Mouse (Mus musculus) spleen, adult 2 months (tissue): ENCODE results near the gene Snx29. TPM values are rescaled to one million over a fixed set of nuclear protein-coding genes. Genes with fewer than 3 reads are reported as not detected.

Experiments used
- DNase-seq, 2 experiments: peaks; one replicate each; pipeline versions ENCODE4 v3.0.0 to v3.0.0-alpha.2; 2012 to 2021; ENCODE audit warnings: low spot score in 2 of 2, low read depth in 1 of 2
- H3K27ac ChIP-seq: fragments of 200-500 bp; 2 replicates; pipeline ENCODE4 v1.5.1; 2012; ENCODE audit warnings: low read length, inconsistent platforms; ENCODE audit not compliant: insufficient read depth
- H3K27me3 ChIP-seq: fragments of 200-500 bp; 2 replicates; pipeline ENCODE4 v1.6.1; 2012; ENCODE audit warnings: mild to moderate bottlenecking, moderate library complexity, low read length, inconsistent platforms; ENCODE audit not compliant: control insufficient read depth, insufficient read depth
- H3K36me3 ChIP-seq: fragments of 200-500 bp; 2 replicates; pipeline ENCODE4 v1.6.1; 2012; ENCODE audit warnings: mild to moderate bottlenecking, low read length, inconsistent platforms; ENCODE audit not compliant: control insufficient read depth, insufficient read depth
- H3K4me1 ChIP-seq: fragments of 200-500 bp; 2 replicates; pipeline ENCODE4 v1.6.1; 2011; ENCODE audit warnings: inconsistent platforms; ENCODE audit not compliant: control insufficient read depth, insufficient read depth, insufficient read length
- H3K4me3 ChIP-seq: fragments of 200-500 bp; 2 replicates; pipeline ENCODE4 v1.5.1; 2011; ENCODE audit warnings: mild to moderate bottlenecking, inconsistent platforms; ENCODE audit not compliant: insufficient read depth, insufficient read length; ENCODE audit errors: extremely low read depth
- CTCF ChIP-seq: fragments of 200-500 bp; IDR thresholded peaks from 2 replicates; pipeline ENCODE4 v1.5.1; 2011; ENCODE audit warnings: mild to moderate bottlenecking, inconsistent platforms; ENCODE audit not compliant: insufficient read depth, insufficient read length, insufficient replicate concordance; ENCODE audit errors: extremely low read depth
- POLR2A ChIP-seq: fragments of 200-500 bp; IDR thresholded peaks from 2 replicates; pipeline ENCODE4 v1.6.1; 2011; ENCODE audit warnings: low read depth, low read length, inconsistent platforms
- WGBS: fragments of 180-500 bp; shearing (Covaris S2); methylation state at CpG from one replicate; pipeline ENCODE4 v1.1.7; 2018; 5-methylcytosine and 5-hydroxymethylcytosine counted together
- polyA plus RNA-seq: library from polyadenylated mRNA; depleted of rRNA; stranded (reverse); fragments of >200 nt; gene quantifications from 2 replicates; pipeline ENCODE4 v1.2.3, GENCODE M21; 2012

Gene Snx29
- polyA plus RNA-seq, 1 experiment: 13.6 TPM

DNA sequence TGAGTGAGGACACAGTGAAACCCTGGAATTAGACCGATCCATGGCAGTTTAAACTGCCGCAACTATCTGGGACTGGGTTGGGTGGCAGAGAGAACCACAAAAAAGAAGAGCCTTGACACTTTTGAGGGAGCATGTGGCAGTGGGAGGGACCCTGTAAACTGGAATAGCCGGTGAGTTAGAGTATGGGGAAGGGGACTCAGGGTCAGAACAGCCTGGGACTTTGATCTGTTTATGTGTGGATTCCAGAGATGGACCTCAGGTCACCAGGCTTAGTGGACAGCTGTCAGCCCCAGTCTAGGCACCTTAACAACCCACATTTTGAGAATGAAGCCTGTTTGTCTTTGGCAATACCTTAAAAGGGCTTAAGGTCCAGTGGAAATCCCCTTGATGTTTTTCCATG is 215.5 kb downstream of the Snx29 start:
- H3K27me3 ChIP-seq: no peaks in the 10 kb centered on the region
- H3K36me3 ChIP-seq: peaks cover 7% of the 10 kb centered on the region
- TF ChIP-seq POLR2A: no peak
- no peak for TF ChIP-seq CTCF
- WGBS: 84% methylated on average over 3 of the region's 3 CpGs
- H3K4me1 ChIP-seq: no peaks in the 10 kb centered on the region
- no peak overlapping the region for H3K4me3 ChIP-seq
- H3K27ac ChIP-seq: no peak overlapping the region
- no peak for DNase-seq

DNA sequence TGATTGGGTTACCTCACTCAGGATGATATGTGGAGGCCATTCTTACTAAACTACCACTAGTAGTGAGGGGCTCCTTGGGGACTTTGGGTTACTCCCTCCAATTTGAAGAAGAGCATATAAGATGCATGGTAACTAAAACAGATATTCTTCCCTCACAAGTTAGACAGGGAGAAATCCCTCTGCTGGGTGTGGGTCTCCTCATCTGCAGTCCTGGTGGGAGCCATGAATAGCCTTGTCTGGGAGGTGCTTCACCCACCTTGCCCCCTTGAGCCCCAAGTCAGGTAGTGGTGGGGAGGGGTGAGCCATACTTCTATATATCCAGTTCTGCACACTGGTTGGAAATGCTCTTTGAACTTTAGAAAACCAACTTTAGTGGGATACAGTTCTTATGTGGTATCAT is 218.3 kb downstream of the Snx29 start:
- no peak overlapping the region for H3K27ac ChIP-seq
- H3K27me3 ChIP-seq: no peaks in the 10 kb centered on the region
- TF ChIP-seq POLR2A (no peak), CTCF (no peak)
- H3K4me1 ChIP-seq: no peaks in the 10 kb centered on the region
- no peak overlapping the region for H3K4me3 ChIP-seq
- no peak for DNase-seq
- peaks cover 2% of the 10 kb centered on the region for H3K36me3 ChIP-seq

GRCm38 (mm10) chr16:11541769-11542168 is 219.1 kb downstream of the Snx29 start:
- H3K27ac ChIP-seq: no peak overlapping the region
- WGBS: 97% methylated on average over 7 of the region's 7 CpGs
- H3K27me3 ChIP-seq: no peaks in the 10 kb centered on the region
- DNase-seq: no peak
- H3K4me1 ChIP-seq: no peaks in the 10 kb centered on the region
- peaks cover 2% of the 10 kb centered on the region for H3K36me3 ChIP-seq
- H3K4me3 ChIP-seq: no peak overlapping the region
- TF ChIP-seq CTCF (no peak), POLR2A (no peak)

- H3K36me3 ChIP-seq: no peaks in the 10 kb centered on the region; the same call in 1 of the 2 replicates
- no peak overlapping the region for H3K4me3 ChIP-seq
- TF ChIP-seq POLR2A (no peak), CTCF (no peak)
- no peaks in the 10 kb centered on the region for H3K27me3 ChIP-seq
- no peak overlapping the region for H3K27ac ChIP-seq
- 84% methylated on average over 8 of the region's 8 CpGs for WGBS
- H3K4me1 ChIP-seq: no peaks in the 10 kb centered on the region
- no peak for DNase-seq
Observed at GRCm38 (mm10) chr16:11550043-11550725, 227.5 kb downstream of the Snx29 start.

GRCm38 (mm10) chr16:11561714-11562113 is 239.0 kb downstream of the Snx29 start:
- 87% methylated on average over 2 of the region's 2 CpGs for WGBS
- H3K36me3 ChIP-seq: no peaks in the 10 kb centered on the region; the same call in 1 of the 2 replicates

DNA sequence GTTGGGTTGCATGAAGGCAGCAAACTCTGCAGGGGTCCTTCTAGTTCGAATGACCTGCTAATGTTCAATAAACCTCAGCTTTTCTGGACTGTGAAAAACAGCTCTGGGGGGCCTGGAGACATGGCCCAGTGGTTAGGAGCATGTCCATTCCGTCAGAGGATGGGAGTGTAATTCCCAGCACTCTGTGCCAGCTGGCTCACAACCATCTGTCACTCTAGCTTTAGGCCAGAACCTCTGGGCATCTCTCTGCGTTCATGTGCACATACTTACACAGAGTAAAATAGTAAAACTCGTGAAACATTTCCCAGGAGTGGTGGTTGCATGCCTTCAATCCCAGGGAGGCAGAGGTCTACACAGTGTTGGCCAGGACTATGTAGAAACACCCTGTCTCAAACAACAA is 241.1 kb downstream of the Snx29 start:
- H3K27me3 ChIP-seq: no peaks in the 10 kb centered on the region
- no peak overlapping the region for H3K27ac ChIP-seq
- no peak overlapping the region for H3K4me3 ChIP-seq
- 81% methylated on average over 4 of the region's 4 CpGs for WGBS
- no peak for DNase-seq
- no peaks in the 10 kb centered on the region; the same call in 1 of the 2 replicates for H3K36me3 ChIP-seq
- H3K4me1 ChIP-seq: peaks cover 8% of the 10 kb centered on the region; the same call in 1 of the 2 replicates
- TF ChIP-seq POLR2A (no peak), CTCF (no peak)

More at GRCm38 (mm10) chr16:11561714-11562113, 239.0 kb downstream of the Snx29 start:
- no peak for TF ChIP-seq POLR2A
- Histone ChIP-seq H3K27me3 (no peaks in the 10 kb centered on the region), H3K4me1 (peaks cover 8% of the 10 kb centered on the region; the same call in 1 of the 2 replicates), H3K27ac (no peak overlapping the region), H3K4me3 (no peak overlapping the region)
- no peak for DNase-seq

DNA sequence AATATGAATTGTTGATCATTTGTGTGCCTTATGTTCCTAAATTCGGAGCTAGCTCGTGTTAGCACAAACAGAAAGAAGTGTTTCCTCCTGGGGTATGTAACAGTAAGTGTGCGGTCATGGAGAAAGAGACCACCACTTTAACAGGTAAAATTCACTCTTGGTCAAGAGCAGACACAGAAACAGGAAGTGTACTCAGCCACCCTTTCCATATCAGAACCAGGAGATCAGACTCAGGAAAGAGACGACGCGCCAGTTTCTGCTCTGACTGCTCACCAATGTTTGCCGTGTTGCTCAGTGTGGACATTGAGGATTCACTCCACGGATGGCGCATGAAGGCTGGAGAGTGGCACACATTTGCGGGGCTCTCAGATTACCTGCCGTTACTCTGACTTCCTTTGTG is 242.4 kb downstream of the Snx29 start:
- H3K36me3 ChIP-seq: peaks cover 1% of the 10 kb centered on the region; the same call in 1 of the 2 replicates
- no peak for DNase-seq
- H3K27me3 ChIP-seq: no peaks in the 10 kb centered on the region
- H3K27ac ChIP-seq: no peak overlapping the region
- 15% methylated on average over 11 of the region's 11 CpGs for WGBS
- TF ChIP-seq CTCF (no peak), POLR2A (no peak)
- peak overlapping the region; percentile 10; the same call in 1 of the 2 replicates for H3K4me3 ChIP-seq
- peaks cover 8% of the 10 kb centered on the region; the same call in 1 of the 2 replicates for H3K4me1 ChIP-seq
